Mouse (Mus musculus) hematopoietic stem cell, adult 5-6 weeks (primary cell): ENCODE results near the gene Sgca. TPM values are rescaled to one million over a fixed set of nuclear protein-coding genes. Genes with fewer than 3 reads are reported as not detected.

Source experiments
- total RNA-seq: library from RNA; stranded (forward); fragments of 172-1452, 232-1000 nt; gene quantifications from 2 replicates; pipeline ENCODE4 v1.2.3, GENCODE M21; 2017

The Sgca gene
- total RNA-seq, 1 experiment from 2014 or later: not detected

Other genes with a start within 250 kb of the Sgca start
- not detected in 2 replicates for gene Cdc34b, start 234.5 kb downstream of the Sgca start, total RNA-seq
- not detected in 2 replicates for gene Tmem92, start 193.6 kb downstream of the Sgca start, total RNA-seq
- gene Col1a1, start 40.1 kb downstream of the Sgca start, total RNA-seq: not detected in 2 replicates
- not detected in 2 replicates for gene Hils1, start 8.7 kb downstream of the Sgca start, total RNA-seq
- gene Ppp1r9b, start 14.7 kb upstream of the Sgca start, total RNA-seq: 159 and 240 TPM in 2 replicates
- gene Samd14, start 33.6 kb upstream of the Sgca start, total RNA-seq: 2.6 and 6.1 TPM in 2 replicates
- 3.3 and 4.1 TPM in 2 replicates for gene Pdk2, start 65.0 kb upstream of the Sgca start, total RNA-seq
- 2.5 and 4.6 TPM in 2 replicates for gene Itga3, start 100.5 kb upstream of the Sgca start, total RNA-seq
- 0.25 TPM in 1 of 2 replicates, not detected in the other for gene Dlx3, start 143.8 kb upstream of the Sgca start, total RNA-seq
- gene Dlx4, start 169.9 kb upstream of the Sgca start, total RNA-seq: not detected in 2 replicates